Mouse (Mus musculus) adrenal gland, postnatal 10 days (tissue): ENCODE measurements at regions not wholly inside any gene's neighbourhood (a gene's known extent, or its start where the extent isn't known, plus 50 kb on each side); places are given as distances from the start of the nearest gene placed in this dataset.

Experiments
- DNase-seq: peaks from one replicate; pipeline ENCODE4 v3.0.0; 2021; ENCODE audit warnings: mixed read lengths

- no peak for DNase-seq
Measured at GRCm38 (mm10) chr1:125488915-125489730, 53.6 kb upstream of the Actr3 start.

GRCm38 (mm10) chr1:125491014-125491413, 55.5 kb upstream of the Actr3 start:
- DNase-seq = no peak

GRCm38 (mm10) chr1:125494598-125494997, 59.1 kb upstream of the Actr3 start:
- DNase-seq = no peak

GRCm38 (mm10) chr1:125495320-125496083, 60.0 kb upstream of the Actr3 start:
- no peak for DNase-seq

- DNase-seq = no peak
Measured at GRCm38 (mm10) chr1:125497006-125497405, 61.5 kb upstream of the Actr3 start.

GRCm38 (mm10) chr1:125501964-125502517, 58.4 kb upstream of the Slc35f5 start:
- DNase-seq = no peak

- no peak for DNase-seq
Measured at GRCm38 (mm10) chr1:125503878-125504277, 56.5 kb upstream of the Slc35f5 start.

- DNase-seq = peak; percentile 6
Measured at GRCm38 (mm10) chr1:125507786-125508514, 52.4 kb upstream of the Slc35f5 start.

- DNase-seq = peak; percentile 58
Measured at GRCm38 (mm10) chr1:125508594-125509257, 51.7 kb upstream of the Slc35f5 start.
